Mouse (Mus musculus) midbrain, postnatal 0 days (tissue): ENCODE measurements around the gene Cacnb1. TPM values are rescaled to one million over a fixed set of nuclear protein-coding genes. Genes with fewer than 3 reads are reported as not detected.
A peak's percentile ranks its signal among the peaks of the same experiment; 100 is the strongest.

ENCODE experiments used
- ATAC-seq: fragments of 200-750 bp; cut with Nextera tagmentation; 2 replicates; pipeline ENCODE4 v1.8.0; 2017; ENCODE audit warnings: moderate number of reproducible peaks, mild to moderate bottlenecking, moderate TSS enrichment, moderate library complexity; ENCODE audit not compliant: low FRiP score
- DNase-seq: peaks from one replicate; pipeline ENCODE4 v3.0.0-alpha.2; 2015; ENCODE audit warnings: low spot score
- H3K27ac ChIP-seq: fragments of 300-500 bp; sonication (generic); 2 replicates; pipeline ENCODE4 v1.5.1; 2014; ENCODE audit warnings: low read depth, mild to moderate bottlenecking, low read length, mixed read lengths
- H3K27me3 ChIP-seq: fragments of 300-500 bp; sonication (generic); 2 replicates; pipeline ENCODE4 v1.6.1; 2014; ENCODE audit warnings: low read length, control low read depth, mixed read lengths; ENCODE audit not compliant: insufficient read depth
- H3K36me3 ChIP-seq: fragments of 300-500 bp; sonication (generic); 2 replicates; pipeline ENCODE4 v1.6.1; 2014; ENCODE audit warnings: low read length, control low read depth, mixed read lengths; ENCODE audit not compliant: insufficient read depth
- H3K4me1 ChIP-seq: fragments of 300-500 bp; sonication (generic); 2 replicates; pipeline ENCODE4 v1.6.1; 2014; ENCODE audit warnings: mild to moderate bottlenecking, control low read depth, antibody characterized with exemption, low read length, mixed read lengths; ENCODE audit not compliant: insufficient read depth
- H3K4me2 ChIP-seq: fragments of 300-500 bp; sonication (generic); 2 replicates; pipeline ENCODE4 v1.6.1; 2014; ENCODE audit warnings: low read depth, mild to moderate bottlenecking, low read length, mixed read lengths; ENCODE audit not compliant: poor library complexity, severe bottlenecking
- H3K4me3 ChIP-seq: fragments of 300-500 bp; sonication (generic); 2 replicates; pipeline ENCODE4 v1.5.1; 2014; ENCODE audit warnings: low read depth, mild to moderate bottlenecking, low read length, moderate library complexity
- H3K9ac ChIP-seq: fragments of 300-500 bp; sonication (generic); replicated peaks from 2 replicates; pipeline ENCODE4 v1.6.1; 2014; ENCODE audit warnings: mild to moderate bottlenecking, low read length, moderate library complexity, mixed read lengths; ENCODE audit not compliant: poor library complexity, severe bottlenecking
- H3K9me3 ChIP-seq: fragments of 300-500 bp; sonication (generic); 2 replicates; pipeline ENCODE4 v1.6.1; 2016; ENCODE audit warnings: low read length, control low read depth
- CTCF ChIP-seq: IDR thresholded peaks from 2 replicates; pipeline ENCODE4 v1.5.1; 2016; ENCODE audit warnings: antibody characterized with exemption, mild to moderate bottlenecking
- WGBS: fragments of 180-500 bp; shearing (Covaris S2); extraction: QIAGEN DNeasy Blood & Tissue Kit; methylation state at CpG from one replicate; pipeline ENCODE4 v1.1.7; 2014; 5-methylcytosine and 5-hydroxymethylcytosine counted together
- polyA plus RNA-seq: library from polyadenylated mRNA; unstranded; fragments of >200 nt; fragmentation: Nextera tagmentation; extraction: Ambion mirVana; gene quantifications from 2 replicates; pipeline ENCODE4 v1.2.1, GENCODE M21; 2015
- total RNA-seq: library from RNA; depleted of rRNA; stranded (reverse); fragments of >200 nt; gene quantifications from 2 replicates; pipeline ENCODE4 v1.2.3, GENCODE M21; 2014

Gene Cacnb1
- total and polyA plus RNA-seq, 2 experiments from 2014 or later: 63.2 to 96.4 TPM

DNA sequence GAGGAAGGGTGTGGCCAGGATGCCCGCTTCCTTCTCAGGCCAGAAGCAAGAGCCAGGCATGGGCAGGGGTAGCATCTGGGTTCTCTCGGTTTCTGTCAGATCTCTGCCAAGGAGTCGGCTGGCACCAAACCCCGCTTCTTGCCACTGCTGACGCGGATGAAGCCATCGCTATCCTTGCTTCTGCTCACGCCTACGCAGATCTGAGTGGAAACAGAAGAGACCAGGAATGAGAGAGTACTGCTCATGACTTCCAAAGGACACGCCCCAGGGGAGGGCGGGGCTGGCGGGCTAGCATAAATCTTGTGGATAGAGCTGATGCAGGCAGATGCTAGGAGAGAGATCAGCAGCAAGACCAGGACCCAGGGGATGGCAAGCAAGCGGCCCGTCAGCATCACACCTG is 15.0 kb upstream of the Cacnb1 start:
- H3K4me3 ChIP-seq: no peak overlapping the region
- no peaks in the 10 kb centered on the region for H3K27me3 ChIP-seq
- no peak for DNase-seq
- peaks cover 10% of the 10 kb centered on the region; the same call in 1 of the 2 replicates for H3K4me1 ChIP-seq
- H3K36me3 ChIP-seq: no peaks in the 10 kb centered on the region
- no peak for ATAC-seq
- WGBS: 63% methylated on average over 14 of the region's 14 CpGs
- no peak for TF ChIP-seq CTCF
- H3K4me2 ChIP-seq: no peak overlapping the region
- no peak overlapping the region for H3K9ac ChIP-seq
- no peak overlapping the region for H3K27ac ChIP-seq
- H3K9me3 ChIP-seq: no peaks in the 10 kb centered on the region

GRCm38 (mm10) chr11:98035977-98036377 is 13.1 kb upstream of the Cacnb1 start:
- DNase-seq (peak; percentile 69), ATAC-seq (peak; percentile 74)
- Histone ChIP-seq H3K27ac (0 out of 2 replicates have a peak overlapping the region, but pooled peaks have one; percentile 26), H3K4me1 (peaks cover 10% of the 10 kb centered on the region; the same call in 1 of the 2 replicates), H3K4me2 (peak overlapping the region; percentile 77), H3K9me3 (no peaks in the 10 kb centered on the region), H3K9ac (peak overlapping the region; percentile 56), H3K27me3 (no peaks in the 10 kb centered on the region), H3K4me3 (peak overlapping the region; percentile 39), H3K36me3 (peaks cover 4% of the 10 kb centered on the region; the same call in 1 of the 2 replicates)
- 1% methylated on average over 27 of the region's 27 CpGs for WGBS
- peak; percentile 30; the same call in 1 of the 2 replicates for TF ChIP-seq CTCF

- WGBS: 27% methylated on average over 4 of the region's 4 CpGs
- no peak; the same call in 1 of the 2 replicates for ATAC-seq
Measured at GRCm38 (mm10) chr11:98034840-98035239, 12.0 kb upstream of the Cacnb1 start.

DNA sequence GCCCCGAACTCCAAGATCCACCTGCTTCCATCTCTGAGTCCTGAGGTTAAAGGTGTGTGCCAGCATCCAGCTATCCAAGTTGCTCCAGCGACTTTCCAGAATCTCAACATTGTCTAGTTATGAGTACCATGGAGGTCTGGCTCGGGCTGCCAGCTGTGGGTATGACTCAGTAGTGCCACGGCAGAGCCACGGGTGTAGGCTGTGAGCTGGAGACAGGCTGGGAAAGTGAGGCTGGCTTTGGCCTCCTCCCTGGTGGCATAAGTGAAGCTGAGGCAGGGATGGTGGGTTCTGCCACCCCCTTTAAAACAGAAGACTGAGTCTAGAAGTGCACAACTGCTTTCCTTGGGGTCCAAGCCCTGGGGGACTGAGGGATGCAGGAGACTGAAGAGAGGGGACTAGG is 11.2 kb upstream of the Cacnb1 start:
- no peak overlapping the region for H3K9ac ChIP-seq
- DNase-seq (no peak), ATAC-seq (no peak)
- peaks cover 10% of the 10 kb centered on the region; the same call in 1 of the 2 replicates for H3K4me1 ChIP-seq
- TF ChIP-seq CTCF: no peak
- H3K4me2 ChIP-seq: no peak overlapping the region
- H3K9me3 ChIP-seq: no peaks in the 10 kb centered on the region
- H3K36me3 ChIP-seq: peaks cover 19% of the 10 kb centered on the region; the same call in 1 of the 2 replicates
- H3K4me3 ChIP-seq: no peak overlapping the region
- 91% methylated on average over 5 of the region's 5 CpGs for WGBS
- H3K27ac ChIP-seq: no peak overlapping the region
- no peaks in the 10 kb centered on the region for H3K27me3 ChIP-seq

More at GRCm38 (mm10) chr11:98034840-98035239, 12.0 kb upstream of the Cacnb1 start:
- peaks cover 10% of the 10 kb centered on the region; the same call in 1 of the 2 replicates for H3K4me1 ChIP-seq
- no peaks in the 10 kb centered on the region for H3K9me3 ChIP-seq
- no peak for TF ChIP-seq CTCF
- peak; percentile 77 for DNase-seq
- no peaks in the 10 kb centered on the region for H3K27me3 ChIP-seq
- H3K27ac ChIP-seq: no peak overlapping the region
- no peak overlapping the region for H3K4me3 ChIP-seq
- H3K4me2 ChIP-seq: no peak overlapping the region
- peaks cover 12% of the 10 kb centered on the region; the same call in 1 of the 2 replicates for H3K36me3 ChIP-seq
- H3K9ac ChIP-seq: no peak overlapping the region

DNA sequence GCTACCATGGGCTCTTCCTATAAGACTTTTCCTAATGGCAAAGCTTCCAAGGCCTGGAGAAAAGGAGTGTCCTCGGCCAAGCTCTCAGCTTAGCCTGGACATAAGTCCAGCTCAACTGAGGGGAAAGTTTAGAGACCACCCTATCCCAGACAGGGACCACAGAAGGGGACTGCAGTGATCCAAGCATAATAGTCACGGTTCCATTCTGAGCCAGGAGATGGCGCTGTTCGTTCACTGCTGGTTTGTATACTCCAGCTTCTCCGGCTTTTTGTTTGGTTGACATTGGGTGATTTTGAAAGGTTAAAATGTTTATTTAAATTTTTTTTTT is 8.6 kb upstream of the Cacnb1 start:
- peak; percentile 90 for TF ChIP-seq CTCF
- peaks cover 10% of the 10 kb centered on the region; the same call in 1 of the 2 replicates for H3K4me1 ChIP-seq
- H3K27ac ChIP-seq: no peak overlapping the region
- H3K9ac ChIP-seq: no peak overlapping the region
- 3% methylated on average over 5 of the region's 5 CpGs for whole genome bisulfite sequencing
- ATAC-seq (no peak), DNase-seq (peak; percentile 88)
- no peaks in the 10 kb centered on the region for H3K9me3 ChIP-seq
- H3K36me3 ChIP-seq: peaks cover 23% of the 10 kb centered on the region
- no peaks in the 10 kb centered on the region for H3K27me3 ChIP-seq
- H3K4me2 ChIP-seq: no peak overlapping the region
- no peak overlapping the region for H3K4me3 ChIP-seq

DNA sequence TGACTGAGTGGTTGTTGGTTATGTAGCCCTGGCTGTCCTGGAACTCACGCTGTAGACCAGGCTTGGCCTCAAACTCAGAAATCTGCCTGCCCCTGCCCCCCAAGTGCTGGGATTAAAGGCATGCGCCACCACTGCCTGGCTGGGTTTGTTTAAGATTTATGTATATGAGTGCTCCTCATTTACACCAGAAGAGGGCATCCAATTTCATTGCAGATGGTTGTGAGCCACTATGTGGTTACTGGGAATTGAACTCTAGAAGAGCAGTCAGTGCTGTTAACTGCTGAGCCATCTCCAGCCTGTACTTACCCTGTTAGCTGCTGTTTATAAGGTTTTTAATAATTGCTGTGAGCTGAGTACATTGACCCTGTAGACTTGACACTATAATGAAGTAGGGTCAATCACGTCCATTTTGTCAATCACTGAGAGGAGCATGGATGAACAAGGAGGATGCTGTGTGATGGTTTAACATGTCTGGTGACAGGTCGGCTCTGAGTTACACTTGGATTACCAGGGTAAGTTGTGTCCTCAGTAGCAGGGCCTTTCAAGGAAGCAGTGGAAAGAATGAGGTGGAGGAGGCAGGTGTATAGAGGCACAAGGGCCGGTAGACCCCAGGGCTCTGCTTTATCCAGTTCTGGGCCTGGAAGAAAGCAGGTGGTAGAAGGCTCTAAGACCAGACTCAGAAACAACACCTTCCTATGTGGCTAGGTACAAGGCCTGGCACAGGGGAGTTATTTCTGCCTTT is 8.0 kb upstream of the Cacnb1 start:
- Histone ChIP-seq H3K4me3 (no peak overlapping the region), H3K9me3 (no peaks in the 10 kb centered on the region), H3K27ac (no peak overlapping the region), H3K27me3 (no peaks in the 10 kb centered on the region), H3K36me3 (peaks cover 23% of the 10 kb centered on the region), H3K4me1 (peaks cover 5% of the 10 kb centered on the region; the same call in 1 of the 2 replicates), H3K9ac (no peak overlapping the region), H3K4me2 (no peak overlapping the region)
- TF ChIP-seq CTCF: peak; percentile 54
- ATAC-seq: no peak
- DNase-seq: no peak
- 44% methylated on average over 5 of the region's 5 CpGs for WGBS
